In the genomic region with DNA sequence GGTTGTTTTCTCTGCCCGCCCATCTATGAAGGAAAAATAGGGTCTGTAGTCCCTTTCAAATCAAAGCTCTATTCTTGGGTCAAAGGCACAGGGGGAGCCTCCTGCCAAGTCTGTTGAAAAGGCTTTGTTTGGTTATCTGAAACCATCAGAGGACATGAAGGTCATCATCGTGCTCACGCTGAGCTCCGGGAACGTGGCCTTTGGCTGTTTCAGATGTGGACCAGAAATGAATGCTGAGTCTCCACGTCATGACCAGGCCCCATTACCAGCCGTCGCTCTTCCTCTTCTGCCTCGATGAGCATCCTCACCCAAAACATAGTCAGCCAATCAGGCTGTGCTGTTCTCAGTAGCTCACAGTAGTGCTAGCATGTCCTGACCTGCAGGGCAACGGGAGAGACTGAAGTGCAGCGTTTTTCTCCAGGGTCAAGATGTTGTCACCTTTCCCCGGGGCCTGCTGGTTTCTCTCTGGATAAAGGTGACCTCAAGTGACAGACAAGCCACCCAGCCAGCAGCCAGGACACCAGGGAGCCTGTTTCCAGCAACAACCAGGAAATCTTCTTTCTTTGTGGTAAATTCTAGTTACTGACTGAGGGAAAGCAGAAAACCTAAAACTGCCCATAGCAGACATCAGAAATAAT, we compare ENCODE assay signal across 17 mouse cellular contexts. TPM values are rescaled to one million over a fixed set of nuclear protein-coding genes. Genes with fewer than 3 reads are reported as not detected.
A peak's percentile ranks its signal among the peaks of the same experiment; 100 is the strongest.
DNase-seq lines count a peak whose midpoint lies in the region; ATAC-seq and TF ChIP-seq lines count a peak whose summit lies in the region.
"Had no signal": no experiment of that assay in that cellular context is flagged by ENCODE, and none has a peak within 500 bp of the region (broad histone marks: within the 10 kb centered on the region; RNA-seq: fewer than 3 reads in every experiment).

No protein-coding gene starts in this region.

- H3K4me3 ChIP-seq in forebrain, embryonic 11.5 days (ENCODE audit: low read depth, low read length), result no peak overlapping the region
- no peak overlapping the region for H3K4me3 ChIP-seq in forebrain, embryonic 16.5 days (replicated peaks; ENCODE audit: low read length)
- no peak overlapping the region for H3K4me3 ChIP-seq in hindbrain, embryonic 11.5 days (ENCODE audit: low read depth, low read length)
- no peak overlapping the region for H3K4me3 ChIP-seq in hindbrain, postnatal 0 days (ENCODE audit: low read length)
- H3K4me3 ChIP-seq: heart, embryonic 12.5 days; lung, embryonic 15.5 days; megakaryocyte, embryonic 14.5 days had no signal

- no peak for TF ChIP-seq CTCF in hindbrain, postnatal 0 days (IDR thresholded peaks at IDR 0.05; ENCODE audit: low read depth)

- DNase-seq in forebrain, embryonic 11.5 days (ENCODE audit: low spot score), result no peak
- DNase-seq in hindbrain, embryonic 11.5 days (ENCODE audit: low spot score), result peak; percentile 19
- DNase-seq in hindbrain, postnatal 0 days (ENCODE audit: low spot score), result no peak
- DNase-seq in R1 (ENCODE audit: low read depth, low spot score), result peak; percentile 81
- peak; percentile 22 for DNase-seq in retina, embryonic 14.5 days (ENCODE audit: low spot score)
- no peak for DNase-seq in spleen, postnatal 14 days (ENCODE audit: low spot score in 2 of 2)
- DNase-seq in gastrocnemius, postnatal 36 days, result no peak
- DNase-seq: cerebellum, postnatal 36 days; right cerebral cortex, adult 18-20 months had no signal

- no peaks in the 10 kb centered on the region for H3K36me3 ChIP-seq in forebrain, embryonic 11.5 days (ENCODE audit: control insufficient read depth, insufficient read depth, low read length)
- no peaks in the 10 kb centered on the region for H3K36me3 ChIP-seq in forebrain, embryonic 16.5 days (ENCODE audit: control insufficient read depth, insufficient read depth)
- H3K36me3 ChIP-seq in hindbrain, embryonic 11.5 days (ENCODE audit: control insufficient read depth, insufficient read depth, low read length), result no peaks in the 10 kb centered on the region
- H3K36me3 ChIP-seq in hindbrain, postnatal 0 days (ENCODE audit: insufficient read depth, low read length), result no peaks in the 10 kb centered on the region
- H3K36me3 ChIP-seq: heart, embryonic 12.5 days; lung, embryonic 15.5 days had no signal

- H3K9ac ChIP-seq in forebrain, embryonic 11.5 days (ENCODE audit: low read length), result no peak overlapping the region
- H3K9ac ChIP-seq in forebrain, embryonic 16.5 days (replicated peaks; ENCODE audit: low read depth, low read length), result no peak overlapping the region
- H3K9ac ChIP-seq in hindbrain, embryonic 11.5 days (ENCODE audit: low read depth, low read length), result no peak overlapping the region
- no peak overlapping the region for H3K9ac ChIP-seq in hindbrain, postnatal 0 days (replicated peaks; ENCODE audit: low read length)
- H3K9ac ChIP-seq: heart, embryonic 12.5 days; lung, embryonic 15.5 days had no signal

- WGBS in forebrain, embryonic 11.5 days, result 17% methylated on average over 12 of the region's 12 CpGs
- WGBS in forebrain, embryonic 16.5 days, result 17% methylated on average over 12 of the region's 12 CpGs
- WGBS in hindbrain, embryonic 11.5 days, result 6% methylated on average over 12 of the region's 12 CpGs
- WGBS in hindbrain, postnatal 0 days, result 14% methylated on average over 12 of the region's 12 CpGs

- H3K27ac ChIP-seq in forebrain, embryonic 11.5 days (ENCODE audit: low read depth, low read length), result no peak overlapping the region
- H3K27ac ChIP-seq in forebrain, embryonic 16.5 days (ENCODE audit: low read length), result no peak overlapping the region
- H3K27ac ChIP-seq in hindbrain, embryonic 11.5 days (ENCODE audit: low read depth, low read length), result no peak overlapping the region
- H3K27ac ChIP-seq in hindbrain, postnatal 0 days, result no peak overlapping the region
- H3K27ac ChIP-seq: lung, embryonic 15.5 days had no signal

- 0 out of 2 replicates have a peak, but pooled peaks have one; percentile 23 for ATAC-seq in forebrain, embryonic 11.5 days (replicated peaks; ENCODE audit: low FRiP score)
- no peak for ATAC-seq in forebrain, embryonic 16.5 days
- no peak for ATAC-seq in hindbrain, embryonic 11.5 days (ENCODE audit: low FRiP score)
- ATAC-seq in hindbrain, postnatal 0 days, result no peak
- ATAC-seq: hindbrain, embryonic 16.5 days had no signal

- H3K4me1 ChIP-seq in forebrain, embryonic 11.5 days (replicated peaks; ENCODE audit: control insufficient read depth, insufficient read depth, low read length), result peaks cover 6% of the 10 kb centered on the region; the same call in 1 of the 2 replicates
- H3K4me1 ChIP-seq in forebrain, embryonic 16.5 days (replicated peaks; ENCODE audit: control insufficient read depth, insufficient read depth, low read length), result peaks cover 3% of the 10 kb centered on the region
- H3K4me1 ChIP-seq in hindbrain, embryonic 11.5 days (replicated peaks; ENCODE audit: control insufficient read depth, insufficient read depth, low read length), result no peaks in the 10 kb centered on the region
- no peaks in the 10 kb centered on the region for H3K4me1 ChIP-seq in hindbrain, postnatal 0 days (ENCODE audit: insufficient read depth, low read length)

- intact Hi-C loops in gastrocnemius, postnatal 36 days (cut with DNase I), result no loop called here

- H3K9me3 ChIP-seq in forebrain, embryonic 11.5 days (ENCODE audit: control insufficient read depth, low read length), result peaks cover 4% of the 10 kb centered on the region; the same call in 1 of the 2 replicates
- peaks cover 10% of the 10 kb centered on the region; the same call in 1 of the 2 replicates for H3K9me3 ChIP-seq in forebrain, embryonic 16.5 days (ENCODE audit: control insufficient read depth, low read length)
- no peaks in the 10 kb centered on the region; the same call in 1 of the 2 replicates for H3K9me3 ChIP-seq in hindbrain, embryonic 11.5 days (ENCODE audit: control insufficient read depth, low read length)
- H3K9me3 ChIP-seq in hindbrain, postnatal 0 days (ENCODE audit: low read length), result peaks cover 6% of the 10 kb centered on the region; the same call in 1 of the 2 replicates
- H3K9me3 ChIP-seq: lung, embryonic 15.5 days had no signal

- no peaks in the 10 kb centered on the region for H3K27me3 ChIP-seq in forebrain, embryonic 11.5 days (ENCODE audit: control insufficient read depth, insufficient read depth, low read length)
- H3K27me3 ChIP-seq in forebrain, embryonic 16.5 days (replicated peaks; ENCODE audit: control insufficient read depth, insufficient read depth, low read length), result no peaks in the 10 kb centered on the region
- H3K27me3 ChIP-seq in hindbrain, embryonic 11.5 days (ENCODE audit: control insufficient read depth, insufficient read depth, low read length), result no peaks in the 10 kb centered on the region
- no peaks in the 10 kb centered on the region for H3K27me3 ChIP-seq in hindbrain, postnatal 0 days (ENCODE audit: insufficient read depth, low read length)
- H3K27me3 ChIP-seq: heart, embryonic 12.5 days; lung, embryonic 15.5 days had no signal

- no peak overlapping the region for H3K4me2 ChIP-seq in forebrain, embryonic 11.5 days (ENCODE audit: low read depth, low read length, severe bottlenecking)
- no peak overlapping the region for H3K4me2 ChIP-seq in forebrain, embryonic 16.5 days (ENCODE audit: low read length)
- no peak overlapping the region for H3K4me2 ChIP-seq in hindbrain, embryonic 11.5 days (replicated peaks; ENCODE audit: low read depth, low read length)
- H3K4me2 ChIP-seq in hindbrain, postnatal 0 days (ENCODE audit: low read depth, low read length), result no peak overlapping the region
- H3K4me2 ChIP-seq: heart, embryonic 12.5 days; liver, embryonic 11.5 days; lung, embryonic 15.5 days had no signal

RNA-seq across cellular contexts. Expression of gene Abcc4, which starts 31.4 kb away (rescaled TPM):
- polyA plus RNA-seq in forebrain, embryonic 11.5 days (2014; fragmentation: Nextera tagmentation; extraction: Ambion mirVana), result 3.3 and 4.0 TPM in 2 replicates
- 1.2 and 1.4 TPM in 2 replicates for polyA plus RNA-seq in forebrain, embryonic 16.5 days (2015; fragmentation: Nextera tagmentation; extraction: Ambion mirVana)
- polyA plus RNA-seq in hindbrain, embryonic 11.5 days (2014; fragmentation: Nextera tagmentation; extraction: Ambion mirVana), result 3.2 and 3.9 TPM in 2 replicates
- total RNA-seq in hindbrain, postnatal 0 days (2014; rRNA removed), result 4.3 and 4.8 TPM in 2 replicates
- 2.1 and 2.3 TPM in 2 replicates for polyA plus RNA-seq in hindbrain, postnatal 0 days (2015; fragmentation: Nextera tagmentation; extraction: Ambion mirVana)
- 10 to 100 TPM; 10.7 to 11.6 TPM for total RNA-seq in gastrocnemius, postnatal 36 days (2021)

RNA-seq across cellular contexts. Expression of gene Cldn10, which starts 50.3 kb away (rescaled TPM):
- polyA plus RNA-seq in forebrain, embryonic 11.5 days (2014; fragmentation: Nextera tagmentation; extraction: Ambion mirVana), result 0.53 and 0.84 TPM in 2 replicates
- 1.8 and 1.9 TPM in 2 replicates for polyA plus RNA-seq in forebrain, embryonic 16.5 days (2015; fragmentation: Nextera tagmentation; extraction: Ambion mirVana)
- polyA plus RNA-seq in hindbrain, embryonic 11.5 days (2014; fragmentation: Nextera tagmentation; extraction: Ambion mirVana), result 0.89 and 0.99 TPM in 2 replicates
- total RNA-seq in hindbrain, postnatal 0 days (2014; rRNA removed), result 10.0 and 11.7 TPM in 2 replicates
- polyA plus RNA-seq in hindbrain, postnatal 0 days (2015; fragmentation: Nextera tagmentation; extraction: Ambion mirVana), result 27.4 and 31.1 TPM in 2 replicates
- total RNA-seq in gastrocnemius, postnatal 36 days (2021), result not detected
- total RNA-seq: monocyte, adult 5-6 weeks had no signal
- polyA plus RNA-seq: C2C12 had no signal

Comparison
In these comparisons a context has a peak if more than half of its experiments do, and no peak if none do; other contexts are left out.
1. DNase-seq: peak in hindbrain, embryonic 11.5 days (single experiment), R1 (single experiment) and retina, embryonic 14.5 days (single experiment); none in forebrain, embryonic 11.5 days (single experiment), hindbrain, postnatal 0 days (single experiment), spleen, postnatal 14 days (0 of 2) and gastrocnemius, postnatal 36 days (0 of 2).